Mouse (Mus musculus) liver, embryonic 11.5 days (tissue): ENCODE data around the gene Myh14. TPM values are rescaled to one million over a fixed set of nuclear protein-coding genes. Genes with fewer than 3 reads are reported as not detected.

Source experiments
- ATAC-seq: fragments of 200-750 bp; cut with Nextera tagmentation; replicated peaks from 2 replicates; pipeline ENCODE4 v1.8.0; 2017; ENCODE audit warnings: moderate number of reproducible peaks, mild to moderate bottlenecking, moderate TSS enrichment, moderate library complexity; ENCODE audit not compliant: low FRiP score
- DNase-seq: peaks from one replicate; pipeline ENCODE4 v3.0.0-alpha.2; 2017; ENCODE audit warnings: low spot score
- H3K27ac ChIP-seq: fragments of 300-500 bp; sonication (generic); 2 replicates; pipeline ENCODE4 v1.5.1; 2014; ENCODE audit warnings: mild to moderate bottlenecking, low read depth, low read length, control low read depth
- H3K27me3 ChIP-seq: fragments of 300-500 bp; sonication (generic); replicated peaks from 2 replicates; pipeline ENCODE4 v1.6.1; 2014; ENCODE audit warnings: low read length, mixed read lengths; ENCODE audit not compliant: control insufficient read depth, insufficient read depth
- H3K36me3 ChIP-seq: fragments of 300-500 bp; sonication (generic); 2 replicates; pipeline ENCODE4 v1.6.1; 2014; ENCODE audit warnings: mild to moderate bottlenecking, low read length, moderate library complexity, mixed read lengths; ENCODE audit not compliant: control insufficient read depth, insufficient read depth
- H3K4me1 ChIP-seq: fragments of 300-500 bp; sonication (generic); replicated peaks from 2 replicates; pipeline ENCODE4 v1.6.1; 2014; ENCODE audit warnings: low read length, mixed read lengths; ENCODE audit not compliant: control insufficient read depth, insufficient read depth
- H3K4me2 ChIP-seq: fragments of 300-500 bp; sonication (generic); 2 replicates; pipeline ENCODE4 v1.6.1; 2014; ENCODE audit warnings: mild to moderate bottlenecking, control low read depth, moderate library complexity
- H3K4me3 ChIP-seq: fragments of 300-500 bp; sonication (generic); 2 replicates; pipeline ENCODE4 v1.5.1; 2014; ENCODE audit warnings: low read depth, low read length, control low read depth
- H3K9ac ChIP-seq: fragments of 300-500 bp; sonication (generic); 2 replicates; pipeline ENCODE4 v1.6.1; 2014; ENCODE audit warnings: low read depth, low read length, control low read depth
- H3K9me3 ChIP-seq: fragments of 300-500 bp; sonication (generic); 2 replicates; pipeline ENCODE4 v1.6.1; 2016; ENCODE audit warnings: low read length, inconsistent platforms, mixed read lengths; ENCODE audit not compliant: control insufficient read depth
- WGBS: fragments of 180-500 bp; shearing (Covaris S2); extraction: QIAGEN DNeasy Blood & Tissue Kit; methylation state at CpG from one replicate; pipeline ENCODE4 v1.1.7; 2014; 5-methylcytosine and 5-hydroxymethylcytosine counted together
- polyA plus RNA-seq: library from polyadenylated mRNA; unstranded; fragments of >200 nt; fragmentation: Nextera tagmentation; extraction: Ambion mirVana; gene quantifications from 2 replicates; pipeline ENCODE4 v1.2.1, GENCODE M21; 2014

Myh14 gene
- polyA plus RNA-seq, 1 experiment from 2014 or later = 0.66 TPM

GRCm38 (mm10) chr7:44701921-44702320 lies 31.3 kb upstream of the Myh14 start:
- no peak for ATAC-seq

GRCm38 (mm10) chr7:44697980-44698379 lies 27.3 kb upstream of the Myh14 start:
- no peak overlapping the region for H3K27ac ChIP-seq
- H3K4me2 ChIP-seq = peak overlapping the region; percentile 2; the same call in 1 of the 2 replicates
- 41% methylated on average over 7 of the region's 7 CpGs for WGBS

More at GRCm38 (mm10) chr7:44701921-44702320, 31.3 kb upstream of the Myh14 start:
- Histone ChIP-seq H3K27ac (no peak overlapping the region), H3K4me2 (no peak overlapping the region), H3K4me1 (no peaks in the 10 kb centered on the region), H3K9ac (no peak overlapping the region), H3K36me3 (no peaks in the 10 kb centered on the region), H3K9me3 (no peaks in the 10 kb centered on the region), H3K4me3 (no peak overlapping the region), H3K27me3 (no peaks in the 10 kb centered on the region)
- DNase-seq = no peak
- WGBS = 7% methylated on average over 6 of the region's 6 CpGs

GRCm38 (mm10) chr7:44697191-44697710 lies 26.6 kb upstream of the Myh14 start:
- H3K4me3 ChIP-seq = no peak overlapping the region
- H3K27me3 ChIP-seq = no peaks in the 10 kb centered on the region
- ATAC-seq = no peak
- H3K9ac ChIP-seq = no peak overlapping the region
- 15% methylated on average over 20 of the region's 20 CpGs for WGBS
- no peak overlapping the region for H3K27ac ChIP-seq
- no peaks in the 10 kb centered on the region for H3K9me3 ChIP-seq
- H3K36me3 ChIP-seq = no peaks in the 10 kb centered on the region
- no peaks in the 10 kb centered on the region for H3K4me1 ChIP-seq
- no peak overlapping the region for H3K4me2 ChIP-seq
- DNase-seq = no peak

More at GRCm38 (mm10) chr7:44697980-44698379, 27.3 kb upstream of the Myh14 start:
- H3K4me3 ChIP-seq = no peak overlapping the region
- H3K9me3 ChIP-seq = no peaks in the 10 kb centered on the region
- no peak overlapping the region for H3K9ac ChIP-seq
- no peak for ATAC-seq
- DNase-seq = no peak
- H3K4me1 ChIP-seq = no peaks in the 10 kb centered on the region
- H3K27me3 ChIP-seq = no peaks in the 10 kb centered on the region
- H3K36me3 ChIP-seq = no peaks in the 10 kb centered on the region

- Histone ChIP-seq H3K4me3 (no peak overlapping the region), H3K4me1 (no peaks in the 10 kb centered on the region), H3K27me3 (no peaks in the 10 kb centered on the region), H3K4me2 (no peak overlapping the region), H3K27ac (no peak overlapping the region), H3K9ac (no peak overlapping the region), H3K36me3 (no peaks in the 10 kb centered on the region), H3K9me3 (no peaks in the 10 kb centered on the region)
- WGBS = 72% methylated on average over 4 of the region's 4 CpGs
- ATAC-seq (no peak; the same call in 1 of the 2 replicates), DNase-seq (no peak)
Measured at GRCm38 (mm10) chr7:44695223-44695622, 24.6 kb upstream of the Myh14 start.

- ATAC-seq (no peak), DNase-seq (no peak)
- H3K27me3 ChIP-seq = no peaks in the 10 kb centered on the region
- no peaks in the 10 kb centered on the region for H3K4me1 ChIP-seq
- H3K27ac ChIP-seq = no peak overlapping the region
- no peak overlapping the region for H3K4me3 ChIP-seq
- no peak overlapping the region for H3K4me2 ChIP-seq
- 61% methylated on average over 10 of the region's 10 CpGs for WGBS
- H3K36me3 ChIP-seq = no peaks in the 10 kb centered on the region
- no peaks in the 10 kb centered on the region for H3K9me3 ChIP-seq
- no peak overlapping the region for H3K9ac ChIP-seq
Measured at GRCm38 (mm10) chr7:44693427-44694175, 23.0 kb upstream of the Myh14 start.

GRCm38 (mm10) chr7:44689331-44689730 lies 18.7 kb upstream of the Myh14 start:
- H3K4me3 ChIP-seq = no peak overlapping the region
- WGBS = 83% methylated on average over 7 of the region's 7 CpGs
- no peaks in the 10 kb centered on the region for H3K36me3 ChIP-seq

GRCm38 (mm10) chr7:44688890-44689289 lies 18.2 kb upstream of the Myh14 start:
- no peak for ATAC-seq

More at GRCm38 (mm10) chr7:44689331-44689730, 18.7 kb upstream of the Myh14 start:
- Histone ChIP-seq H3K9ac (no peak overlapping the region), H3K27me3 (no peaks in the 10 kb centered on the region), H3K9me3 (no peaks in the 10 kb centered on the region), H3K4me1 (no peaks in the 10 kb centered on the region), H3K27ac (no peak overlapping the region), H3K4me2 (no peak overlapping the region)
- DNase-seq = no peak
- no peak for ATAC-seq

GRCm38 (mm10) chr7:44685531-44686402 lies 15.1 kb upstream of the Myh14 start:
- H3K36me3 ChIP-seq = no peaks in the 10 kb centered on the region
- H3K4me2 ChIP-seq = no peak overlapping the region
- H3K4me3 ChIP-seq = no peak overlapping the region
- 49% methylated on average over 16 of the region's 17 CpGs for WGBS
- H3K9ac ChIP-seq = no peak overlapping the region
- no peaks in the 10 kb centered on the region for H3K4me1 ChIP-seq
- no peak for ATAC-seq
- no peaks in the 10 kb centered on the region for H3K27me3 ChIP-seq
- no peak for DNase-seq
- H3K27ac ChIP-seq = no peak overlapping the region
- H3K9me3 ChIP-seq = no peaks in the 10 kb centered on the region

More at GRCm38 (mm10) chr7:44688890-44689289, 18.2 kb upstream of the Myh14 start:
- no peaks in the 10 kb centered on the region for H3K4me1 ChIP-seq
- no peak overlapping the region for H3K4me3 ChIP-seq
- no peaks in the 10 kb centered on the region for H3K36me3 ChIP-seq
- WGBS = 66% methylated on average over 3 of the region's 3 CpGs
- no peak overlapping the region for H3K9ac ChIP-seq
- no peak for DNase-seq
- no peaks in the 10 kb centered on the region for H3K9me3 ChIP-seq
- H3K27me3 ChIP-seq = no peaks in the 10 kb centered on the region
- H3K27ac ChIP-seq = no peak overlapping the region
- no peak overlapping the region for H3K4me2 ChIP-seq
